Mouse (Mus musculus): ENCODE data around the gene Tma7. TPM values are rescaled to one million over a fixed set of nuclear protein-coding genes. Genes with fewer than 3 reads are reported as not detected.

Gene Tma7
- polyA plus RNA-seq, 1 experiment from 2014 or later = 774 TPM

DNA sequence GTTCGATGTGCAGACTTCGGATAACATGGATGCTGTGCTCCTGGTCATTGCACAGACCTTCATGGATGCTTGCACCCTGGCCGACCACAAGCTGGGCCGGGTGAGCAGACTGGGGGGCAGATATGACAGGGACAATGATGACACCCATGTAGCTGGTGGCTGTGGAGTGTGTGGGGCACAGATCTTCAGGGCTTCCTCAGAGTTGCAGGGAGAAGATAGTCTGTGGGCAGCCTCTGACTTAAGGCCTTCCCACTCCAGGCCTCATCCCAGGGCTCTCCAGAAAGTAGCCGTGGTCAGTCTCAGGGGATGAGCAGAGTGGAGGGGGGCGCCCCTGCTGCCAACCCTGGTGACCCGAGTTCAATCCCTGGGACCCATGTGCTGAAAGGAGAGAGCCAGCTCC is 32.5 kb upstream of the Tma7 start:
- DNase-seq (ENCODE audit: low spot score) = no peak
- 85% methylated on average over 7 of the region's 7 CpGs for WGBS
- Histone ChIP-seq H3K4me1 (no peaks in the 10 kb centered on the region), H3K27ac (no peak overlapping the region), H3K4me3 (no peak overlapping the region), H3K27me3 (ENCODE audit: insufficient read depth, poor library complexity, severe bottlenecking) (no peaks in the 10 kb centered on the region), H3K9me3 (no peaks in the 10 kb centered on the region), H3K36me3 (peaks cover 96% of the 10 kb centered on the region)

DNA sequence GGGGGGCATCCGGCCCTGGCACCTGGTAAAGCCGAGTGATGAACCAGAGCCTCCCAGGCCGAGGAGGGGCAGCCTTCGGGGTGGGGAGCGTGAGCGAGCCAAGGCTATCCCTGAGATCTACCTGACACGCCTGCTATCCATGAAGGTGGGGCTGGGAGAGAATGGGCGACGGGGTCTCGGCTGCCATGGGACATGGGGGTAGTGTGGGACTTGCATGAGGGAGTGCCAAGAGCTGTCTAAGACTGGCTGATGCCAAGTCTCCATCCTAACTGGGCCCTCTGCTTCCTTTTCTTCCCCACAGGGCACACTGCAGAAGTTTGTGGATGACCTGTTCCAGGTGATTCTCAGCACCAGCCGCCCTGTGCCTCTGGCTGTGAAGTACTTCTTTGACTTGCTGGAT is 31.9 kb upstream of the Tma7 start:
- no peaks in the 10 kb centered on the region for H3K4me1 ChIP-seq
- H3K9me3 ChIP-seq = no peaks in the 10 kb centered on the region
- DNase-seq (ENCODE audit: low spot score) = peak; percentile 71
- WGBS = 90% methylated on average over 11 of the region's 11 CpGs
- no peak overlapping the region for H3K4me3 ChIP-seq
- H3K27me3 ChIP-seq (ENCODE audit: insufficient read depth, poor library complexity, severe bottlenecking) = no peaks in the 10 kb centered on the region
- H3K36me3 ChIP-seq = peaks cover 100% of the 10 kb centered on the region
- no peak overlapping the region for H3K27ac ChIP-seq

DNA sequence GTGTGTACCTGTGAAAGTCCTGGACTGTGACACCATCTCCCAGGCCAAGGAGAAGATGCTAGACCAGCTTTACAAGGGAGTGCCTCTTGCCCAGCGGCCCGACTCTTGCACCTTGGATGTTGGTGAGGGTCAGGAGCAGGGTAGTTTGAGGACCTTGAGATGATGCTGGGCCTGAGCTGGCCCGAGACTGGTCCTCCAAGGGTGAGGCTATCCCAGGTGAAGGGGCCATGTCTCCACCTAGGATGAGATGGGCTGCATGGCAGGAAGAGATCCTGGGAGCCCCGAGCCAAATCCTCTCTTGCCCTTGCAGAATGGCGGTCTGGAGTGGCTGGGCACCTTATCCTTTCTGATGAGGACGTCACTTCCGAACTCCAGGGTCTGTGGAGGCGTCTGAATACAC is 30.9 kb upstream of the Tma7 start:
- whole genome bisulfite sequencing = 85% methylated on average over 8 of the region's 8 CpGs
- peak; percentile 70 for DNase-seq (ENCODE audit: low spot score)
- Histone ChIP-seq H3K4me3 (no peak overlapping the region), H3K36me3 (peaks cover 100% of the 10 kb centered on the region), H3K4me1 (no peaks in the 10 kb centered on the region), H3K9me3 (no peaks in the 10 kb centered on the region), H3K27ac (no peak overlapping the region), H3K27me3 (ENCODE audit: insufficient read depth, poor library complexity, severe bottlenecking) (no peaks in the 10 kb centered on the region)

DNA sequence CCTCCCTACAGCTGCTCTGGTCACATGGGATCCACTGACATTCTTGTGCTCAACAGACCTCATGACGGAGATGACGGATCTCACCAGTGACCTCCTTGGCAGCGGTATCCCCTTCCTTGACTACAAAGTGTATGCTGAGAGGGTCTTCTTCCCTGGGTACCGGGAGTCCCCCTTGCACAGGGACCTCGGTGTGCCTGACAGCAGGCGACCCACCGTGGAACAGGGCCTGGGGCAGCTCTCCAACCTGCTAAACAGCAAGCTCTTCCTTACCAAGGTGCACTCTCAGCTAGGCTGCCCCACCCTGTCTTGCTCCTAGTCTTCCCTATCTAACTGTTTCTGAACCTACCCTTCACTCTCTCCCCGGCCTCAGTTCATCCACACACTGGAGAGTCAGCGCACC is 29.2 kb upstream of the Tma7 start:
- peak; percentile 69 for DNase-seq (ENCODE audit: low spot score)
- H3K36me3 ChIP-seq = peaks cover 100% of the 10 kb centered on the region
- H3K27me3 ChIP-seq (ENCODE audit: insufficient read depth, poor library complexity, severe bottlenecking) = no peaks in the 10 kb centered on the region
- no peak overlapping the region for H3K27ac ChIP-seq
- 90% methylated on average over 9 of the region's 9 CpGs for WGBS
- no peak overlapping the region for H3K4me3 ChIP-seq
- no peaks in the 10 kb centered on the region for H3K4me1 ChIP-seq
- H3K9me3 ChIP-seq = no peaks in the 10 kb centered on the region

DNA sequence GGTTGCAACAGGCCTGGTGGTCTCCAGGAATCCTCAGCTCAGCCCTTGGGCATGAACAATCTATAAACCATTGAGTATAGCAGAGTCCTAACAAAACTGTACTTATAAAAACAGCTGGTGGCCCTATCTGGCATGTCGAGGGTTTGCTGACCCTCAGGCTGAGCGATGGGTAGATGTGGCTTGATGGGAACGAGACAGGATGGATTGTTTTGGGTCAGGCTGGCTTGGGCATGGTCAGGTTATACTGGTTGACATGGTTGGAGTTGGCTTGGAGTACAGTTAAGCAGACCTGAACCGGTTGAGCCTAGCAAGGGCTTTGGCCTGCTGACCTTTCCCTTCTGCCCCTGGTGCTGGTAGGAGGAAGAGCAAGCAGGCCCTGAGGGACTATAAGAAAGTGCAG is 28.7 kb upstream of the Tma7 start:
- Histone ChIP-seq H3K4me3 (no peak overlapping the region), H3K36me3 (peaks cover 100% of the 10 kb centered on the region), H3K27ac (no peak overlapping the region), H3K9me3 (no peaks in the 10 kb centered on the region), H3K27me3 (ENCODE audit: insufficient read depth, poor library complexity, severe bottlenecking) (no peaks in the 10 kb centered on the region), H3K4me1 (no peaks in the 10 kb centered on the region)
- WGBS = 86% methylated on average over 4 of the region's 4 CpGs
- DNase-seq (ENCODE audit: low spot score) = peak; percentile 61

DNA sequence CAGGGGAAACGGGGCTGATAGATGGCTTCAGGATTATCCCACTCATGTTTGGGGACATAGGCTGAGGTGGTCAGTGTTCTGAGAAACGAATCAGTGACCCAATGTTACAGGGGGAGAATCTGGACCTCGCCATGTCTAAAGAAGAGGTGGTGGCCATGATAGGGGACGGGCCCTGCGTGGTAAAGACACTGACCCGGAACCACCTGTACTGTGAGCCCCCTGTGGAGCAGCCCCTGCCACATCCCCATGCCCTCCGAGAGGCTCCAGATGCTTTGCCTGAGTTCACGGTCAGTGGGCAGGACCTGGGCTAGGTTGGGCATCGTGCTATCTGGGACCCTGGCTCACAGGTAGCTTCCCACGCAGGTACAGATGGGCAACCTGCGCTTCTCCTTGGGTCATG is 27.9 kb upstream of the Tma7 start:
- DNase-seq (ENCODE audit: low spot score) = peak; percentile 53
- Histone ChIP-seq H3K4me3 (no peak overlapping the region), H3K36me3 (peaks cover 100% of the 10 kb centered on the region), H3K27ac (no peak overlapping the region), H3K4me1 (peaks cover 2% of the 10 kb centered on the region), H3K9me3 (no peaks in the 10 kb centered on the region), H3K27me3 (ENCODE audit: insufficient read depth, poor library complexity, severe bottlenecking) (no peaks in the 10 kb centered on the region)
- WGBS = 92% methylated on average over 11 of the region's 11 CpGs

DNA sequence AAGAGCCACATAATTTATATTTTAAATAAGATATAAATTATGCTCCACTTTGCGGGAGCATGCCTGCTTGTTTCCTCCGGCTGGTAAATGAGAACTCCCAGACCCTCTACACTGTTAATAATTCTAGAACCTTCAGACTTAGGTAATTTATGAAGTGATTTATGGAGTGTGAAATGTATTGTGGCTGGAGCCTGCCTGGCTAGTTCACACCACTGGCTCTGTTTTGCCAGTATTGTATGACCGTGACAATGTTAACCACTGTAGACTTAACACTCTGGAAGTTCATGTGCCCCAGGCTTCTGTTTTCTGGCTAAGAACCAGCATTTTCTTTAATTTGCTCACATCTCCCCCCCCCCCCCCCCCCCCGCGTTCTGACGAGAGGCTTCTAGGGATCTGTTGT is 25.0 kb upstream of the Tma7 start:
- H3K4me3 ChIP-seq = no peak overlapping the region
- peaks cover 100% of the 10 kb centered on the region for H3K36me3 ChIP-seq
- no peak for DNase-seq (ENCODE audit: low spot score)
- no peaks in the 10 kb centered on the region for H3K9me3 ChIP-seq
- WGBS = 81% methylated on average over 5 of the region's 6 CpGs
- H3K4me1 ChIP-seq = peaks cover 16% of the 10 kb centered on the region
- H3K27ac ChIP-seq = no peak overlapping the region
- H3K27me3 ChIP-seq (ENCODE audit: insufficient read depth, poor library complexity, severe bottlenecking) = no peaks in the 10 kb centered on the region

DNA sequence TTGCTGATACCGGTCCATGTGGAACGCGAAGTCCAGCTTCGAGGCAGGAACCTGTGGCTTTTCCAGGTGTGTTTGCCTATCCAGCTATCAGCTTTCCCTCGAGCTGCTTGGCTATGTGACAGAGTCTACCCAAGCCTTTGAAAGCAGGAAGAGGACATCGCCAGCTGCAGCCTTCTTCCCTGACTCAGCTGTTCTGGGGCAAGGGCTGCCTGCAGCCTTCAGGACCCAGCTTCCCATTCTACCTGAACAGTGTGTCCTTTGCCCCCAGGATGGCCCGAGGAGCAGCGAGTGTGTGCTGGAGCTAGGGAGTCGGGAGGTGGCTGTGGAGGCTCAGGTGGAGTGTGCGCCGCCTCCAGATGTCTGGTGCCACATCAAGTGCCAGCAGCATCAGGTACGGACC is 23.3 kb upstream of the Tma7 start:
- Histone ChIP-seq H3K4me3 (no peak overlapping the region), H3K9me3 (no peaks in the 10 kb centered on the region), H3K4me1 (peaks cover 21% of the 10 kb centered on the region), H3K27ac (no peak overlapping the region), H3K27me3 (ENCODE audit: insufficient read depth, poor library complexity, severe bottlenecking) (no peaks in the 10 kb centered on the region), H3K36me3 (peaks cover 98% of the 10 kb centered on the region)
- WGBS = 93% methylated on average over 12 of the region's 12 CpGs
- no peak for DNase-seq (ENCODE audit: low spot score)

DNA sequence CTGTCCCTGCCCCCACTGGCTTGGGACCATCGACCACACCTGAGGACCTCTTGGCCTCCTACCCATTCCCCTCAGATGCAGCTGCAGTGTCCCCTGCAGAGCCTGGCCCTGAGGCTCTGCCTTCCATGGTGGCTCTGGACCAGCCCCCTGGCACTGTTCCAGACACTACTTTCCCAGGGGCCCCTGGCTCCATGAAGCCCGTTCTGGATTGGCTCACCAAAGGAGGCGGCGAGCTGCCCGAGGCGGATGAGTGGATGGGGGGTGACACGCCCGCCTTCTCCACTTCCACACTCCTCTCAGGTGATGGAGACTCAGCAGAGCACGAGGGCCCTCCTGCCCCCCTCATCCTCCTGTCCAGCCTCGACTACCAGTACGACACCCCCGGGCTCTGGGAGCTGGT is 22.6 kb upstream of the Tma7 start:
- 80% methylated on average over 12 of the region's 12 CpGs for WGBS
- Histone ChIP-seq H3K4me1 (peaks cover 28% of the 10 kb centered on the region), H3K4me3 (no peak overlapping the region), H3K27me3 (ENCODE audit: insufficient read depth, poor library complexity, severe bottlenecking) (no peaks in the 10 kb centered on the region), H3K9me3 (no peaks in the 10 kb centered on the region), H3K27ac (peak overlapping the region; percentile 37; the same call in 1 of the 2 replicates), H3K36me3 (peaks cover 98% of the 10 kb centered on the region)
- no peak for DNase-seq (ENCODE audit: low spot score)

DNA sequence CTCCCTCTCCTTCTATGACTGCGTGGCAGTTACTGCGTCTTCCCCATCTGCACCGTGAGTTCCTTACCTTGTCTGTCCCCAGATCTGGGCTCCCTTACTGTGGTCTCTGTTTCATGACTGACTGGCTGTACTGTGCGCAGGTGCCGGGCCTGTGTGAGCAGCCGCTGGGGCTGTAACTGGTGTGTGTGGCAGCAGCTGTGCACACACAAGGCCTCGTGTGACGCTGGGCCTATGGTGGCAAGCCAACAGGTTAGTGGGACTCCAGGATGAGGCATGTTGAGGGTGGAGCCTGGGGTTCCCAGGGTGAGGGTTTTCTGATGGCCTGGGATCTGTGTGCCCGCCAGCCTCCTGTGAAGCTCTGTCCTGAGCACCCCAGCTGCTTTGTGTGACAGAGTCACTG is 21.7 kb upstream of the Tma7 start:
- peaks cover 37% of the 10 kb centered on the region for H3K4me1 ChIP-seq
- H3K9me3 ChIP-seq = no peaks in the 10 kb centered on the region
- no peak overlapping the region for H3K4me3 ChIP-seq
- H3K27me3 ChIP-seq (ENCODE audit: insufficient read depth, poor library complexity, severe bottlenecking) = no peaks in the 10 kb centered on the region
- WGBS = 92% methylated on average over 9 of the region's 9 CpGs
- DNase-seq (ENCODE audit: low spot score) = no peak
- H3K27ac ChIP-seq = no peak overlapping the region
- H3K36me3 ChIP-seq = peaks cover 95% of the 10 kb centered on the region

DNA sequence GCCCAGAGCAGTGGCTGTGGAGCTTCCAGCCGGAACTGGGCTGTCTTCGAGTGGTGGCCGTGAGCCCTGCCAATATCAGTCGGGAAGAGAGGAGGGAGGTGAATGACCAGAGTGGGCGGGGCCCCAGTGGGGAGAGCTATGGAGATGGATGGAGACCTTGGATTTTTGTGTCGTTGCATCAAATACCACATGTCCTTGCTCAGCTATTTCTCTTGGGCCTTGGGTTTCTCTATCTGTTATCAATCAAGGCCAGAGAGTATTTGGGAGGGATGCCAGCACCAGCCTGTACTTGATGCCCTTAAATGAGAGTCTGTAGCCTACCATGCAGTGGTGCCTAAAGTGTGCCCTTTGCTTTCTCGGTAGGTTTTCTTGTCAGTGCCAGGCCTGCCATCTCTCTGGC is 20.9 kb upstream of the Tma7 start:
- Histone ChIP-seq H3K9me3 (no peaks in the 10 kb centered on the region), H3K4me3 (no peak overlapping the region), H3K27me3 (ENCODE audit: insufficient read depth, poor library complexity, severe bottlenecking) (no peaks in the 10 kb centered on the region), H3K4me1 (peaks cover 45% of the 10 kb centered on the region), H3K27ac (no peak overlapping the region; the same call in 1 of the 2 replicates), H3K36me3 (peaks cover 87% of the 10 kb centered on the region)
- DNase-seq (ENCODE audit: low spot score) = no peak
- WGBS = 72% methylated on average over 7 of the region's 7 CpGs

DNA sequence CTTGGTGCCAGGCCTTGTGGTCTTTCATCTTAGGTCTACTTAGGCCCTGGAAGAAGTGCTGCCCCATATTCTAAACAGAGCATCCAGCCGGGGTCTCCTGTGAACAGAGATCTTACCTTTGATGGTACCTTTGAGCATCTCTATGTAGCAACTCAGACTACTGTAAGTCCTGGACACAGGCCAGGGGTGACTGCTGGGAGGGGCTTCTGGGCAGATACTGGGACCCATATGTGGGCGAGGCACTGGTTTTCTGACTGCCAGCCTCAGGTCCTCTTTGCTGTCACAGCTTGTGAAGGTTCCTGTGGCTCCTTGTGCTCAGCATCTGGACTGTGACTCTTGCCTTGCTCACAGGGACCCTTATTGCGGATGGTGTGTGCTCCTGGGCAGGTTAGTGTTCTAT is 20.2 kb upstream of the Tma7 start:
- Histone ChIP-seq H3K4me3 (no peak overlapping the region), H3K36me3 (peaks cover 79% of the 10 kb centered on the region), H3K9me3 (no peaks in the 10 kb centered on the region), H3K27me3 (ENCODE audit: insufficient read depth, poor library complexity, severe bottlenecking) (no peaks in the 10 kb centered on the region), H3K27ac (no peak overlapping the region), H3K4me1 (peaks cover 52% of the 10 kb centered on the region)
- no peak for DNase-seq (ENCODE audit: low spot score)
- WGBS = 89% methylated on average over 3 of the region's 3 CpGs

DNA sequence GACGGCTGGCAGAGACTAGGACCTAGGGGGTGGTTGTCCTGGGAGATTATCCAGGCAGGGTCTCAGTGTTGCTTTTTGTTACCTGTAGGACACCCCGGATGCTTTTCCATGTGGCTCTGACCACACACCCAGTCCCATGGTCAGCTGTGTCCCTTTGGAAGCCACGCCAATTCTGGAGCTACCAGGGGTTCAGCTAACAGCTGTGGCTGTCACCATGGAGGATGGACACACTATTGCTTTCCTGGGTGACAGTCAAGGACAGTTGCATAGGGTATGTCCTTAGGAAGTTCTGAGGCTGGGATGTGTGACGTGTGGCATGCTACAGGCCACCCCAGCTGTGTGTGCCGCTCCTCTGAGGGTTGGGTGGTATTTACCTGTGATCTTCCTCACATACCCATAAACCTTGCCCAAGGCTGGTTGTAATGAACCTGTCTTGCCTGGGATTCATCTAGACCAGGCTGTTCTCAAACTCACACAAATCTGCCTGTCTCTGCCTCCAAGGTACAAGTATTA is 19.6 kb upstream of the Tma7 start:
- 87% methylated on average over 5 of the region's 5 CpGs for WGBS
- peaks cover 58% of the 10 kb centered on the region for H3K4me1 ChIP-seq
- H3K27me3 ChIP-seq (ENCODE audit: insufficient read depth, poor library complexity, severe bottlenecking) = no peaks in the 10 kb centered on the region

DNA sequence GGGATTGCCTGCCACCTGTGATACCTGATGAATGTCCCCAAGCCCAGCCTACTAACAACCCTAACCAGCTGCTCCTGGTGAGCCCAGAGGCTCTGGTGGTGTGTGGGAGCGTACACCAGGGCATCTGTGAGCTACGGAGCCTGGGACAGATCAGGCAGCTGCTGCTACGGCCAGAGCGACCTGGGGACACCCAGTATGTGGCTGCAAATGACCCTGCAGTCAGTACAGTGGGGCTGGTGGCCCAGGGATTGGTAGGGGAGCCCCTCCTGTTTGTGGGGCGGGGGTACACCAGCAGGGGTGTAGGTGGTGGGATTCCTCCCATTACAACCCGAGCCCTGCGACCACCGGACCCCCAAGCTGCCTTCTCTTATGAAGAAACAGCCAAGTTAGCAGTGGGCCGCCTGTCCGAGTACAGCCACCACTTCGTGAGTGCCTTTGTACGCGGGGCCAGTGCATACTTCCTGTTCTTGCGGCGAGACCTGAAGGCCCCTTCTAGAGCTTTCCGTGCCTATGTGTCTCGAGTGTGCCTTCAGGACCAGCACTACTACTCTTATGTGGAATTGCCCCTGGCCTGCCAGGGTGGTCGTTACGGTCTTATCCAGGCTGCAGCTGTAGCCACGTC is 18.0 kb upstream of the Tma7 start:
- DNase-seq (ENCODE audit: low spot score) = no peak
- H3K27ac ChIP-seq = peak overlapping the region; percentile 99
- no peaks in the 10 kb centered on the region for H3K27me3 ChIP-seq (ENCODE audit: insufficient read depth, poor library complexity, severe bottlenecking)
- H3K9me3 ChIP-seq = no peaks in the 10 kb centered on the region
- WGBS = 92% methylated on average over 20 of the region's 20 CpGs
- H3K36me3 ChIP-seq = peaks cover 58% of the 10 kb centered on the region
- no peak overlapping the region for H3K4me3 ChIP-seq
- H3K4me1 ChIP-seq = peaks cover 72% of the 10 kb centered on the region

More for the DNA sequence above, 19.6 kb upstream of the Tma7 start:
- peaks cover 74% of the 10 kb centered on the region for H3K36me3 ChIP-seq
- H3K27ac ChIP-seq = no peak overlapping the region
- no peak overlapping the region for H3K4me3 ChIP-seq
- DNase-seq (ENCODE audit: low spot score) = no peak
- H3K9me3 ChIP-seq = no peaks in the 10 kb centered on the region

Measured in heart, embryonic 10.5 days (tissue).